ENCODE assay signal across 1 mouse cellular context in the genomic region with DNA sequence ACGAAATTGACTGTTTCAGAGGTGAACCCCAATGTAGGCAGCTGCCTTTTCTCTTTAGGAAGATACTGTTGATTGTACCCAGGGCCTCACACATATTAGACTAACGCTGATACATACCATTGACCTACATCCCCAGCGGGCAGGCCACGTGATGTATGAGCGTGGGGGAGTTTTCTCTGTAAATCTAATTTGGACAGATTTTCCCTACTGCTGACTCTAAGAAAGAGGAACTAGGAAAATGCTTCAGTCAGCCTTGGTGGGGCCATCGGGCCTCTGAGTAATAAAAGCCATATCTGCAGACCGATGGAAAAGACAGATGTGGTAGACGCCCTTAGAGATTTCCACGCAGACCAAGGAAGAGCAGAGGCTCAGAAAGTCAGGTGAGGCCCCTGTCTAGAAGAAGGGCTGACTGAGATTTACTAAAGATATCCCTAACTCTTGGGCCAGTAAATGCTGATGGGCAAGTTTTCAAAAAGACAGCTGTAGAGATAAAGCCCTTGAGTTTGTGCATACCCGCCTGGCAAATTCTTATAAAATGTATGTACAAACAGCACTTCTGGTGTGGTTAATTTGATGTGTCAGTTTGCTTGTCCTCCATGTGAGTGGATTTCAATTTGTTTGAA.
A peak's percentile ranks its signal among the peaks of the same experiment; 100 is the strongest.
TF ChIP-seq lines count a peak whose summit lies in the region.

No protein-coding gene starts in this region.

TF ChIP-seq in CH12.LX, 34 proteins besides CTCF, POLR2A, EP300 and RAD21 (continued from another document):
- TF ChIP-seq ZNF384 (IDR thresholded peaks at IDR 0.05; ENCODE audit: low read depth, low read length): no peak
- TF ChIP-seq USF2 (conservative IDR thresholded peaks at IDR 0.05; ENCODE audit: low read depth, low read length): peak; percentile 92
- TF ChIP-seq USF1 (IDR thresholded peaks at IDR 0.05; ENCODE audit: low read depth, low read length): peak; percentile 91
- peak; percentile 90 for TF ChIP-seq RCOR1 (conservative IDR thresholded peaks at IDR 0.05; ENCODE audit: low read depth, low read length)
- TF ChIP-seq CHD2 (IDR thresholded peaks at IDR 0.05; ENCODE audit: low read length): peak; percentile 88
- TF ChIP-seq MEF2A (IDR thresholded peaks at IDR 0.05; ENCODE audit: borderline replicate concordance, low read depth, low read length): peak; percentile 97
- TF ChIP-seq ZC3H11A (IDR thresholded peaks at IDR 0.05; ENCODE audit: low read depth, low read length): no peak
- TF ChIP-seq GABPA (IDR thresholded peaks at IDR 0.05; ENCODE audit: insufficient replicate concordance, low read depth, low read length): no peak
- TF ChIP-seq MXI1 (IDR thresholded peaks at IDR 0.05; ENCODE audit: low read depth, low read length): peak; percentile 69; the same call in 1 of the 2 replicates
- no peak; the same call in 1 of the 2 replicates for TF ChIP-seq CHD1 (IDR thresholded peaks at IDR 0.05; ENCODE audit: low read depth, low read length)
- peak; percentile 95 for TF ChIP-seq MAZ (IDR thresholded peaks at IDR 0.05; ENCODE audit: low read depth, low read length)
- no peak for TF ChIP-seq SMC3 (IDR thresholded peaks at IDR 0.05; ENCODE audit: low read depth, low read length)
- no peak; the same call in 1 of the 2 replicates for TF ChIP-seq NELFE (IDR thresholded peaks at IDR 0.05; ENCODE audit: low read depth, low read length)
- TF ChIP-seq PAX5 (IDR thresholded peaks at IDR 0.05; ENCODE audit: low read length): no peak
- peak; percentile 78; the same call in 1 of the 2 replicates for TF ChIP-seq JUN (IDR thresholded peaks at IDR 0.05; ENCODE audit: insufficient read depth, low read depth, low read length)
- peak; percentile 96 for TF ChIP-seq ETS1 (conservative IDR thresholded peaks at IDR 0.05; ENCODE audit: low read depth, low read length)
- TF ChIP-seq JUND (conservative IDR thresholded peaks at IDR 0.05; ENCODE audit: low read depth, low read length): peak; percentile 74; the same call in 1 of the 2 replicates
- peak; percentile 93 for TF ChIP-seq MYC (IDR thresholded peaks at IDR 0.05; ENCODE audit: low read depth, low read length)
- TF ChIP-seq MAFK (IDR thresholded peaks at IDR 0.05; ENCODE audit: insufficient replicate concordance, low read length): peak; percentile 93
- TF ChIP-seq SIN3A (IDR thresholded peaks at IDR 0.05; ENCODE audit: low read length): no peak; the same call in 1 of the 2 replicates
- TF ChIP-seq TCF12 (IDR thresholded peaks at IDR 0.05; ENCODE audit: low read depth, low read length): peak; percentile 93
- no peak for TF ChIP-seq ZKSCAN1 (IDR thresholded peaks at IDR 0.05; ENCODE audit: borderline replicate concordance, low read depth, low read length)
- 0 out of 2 replicates have a peak, but pooled peaks have one; percentile 15 for TF ChIP-seq KAT2A (IDR thresholded peaks at IDR 0.05; ENCODE audit: insufficient replicate concordance, low read length)
- no peak for TF ChIP-seq UBTF (IDR thresholded peaks at IDR 0.05; ENCODE audit: low read depth, low read length)
- peak; percentile 95 for TF ChIP-seq BHLHE40 (IDR thresholded peaks at IDR 0.05; ENCODE audit: low read depth, low read length)
- no peak for TF ChIP-seq ZMIZ1 (IDR thresholded peaks at IDR 0.05; ENCODE audit: low read depth, low read length)
- peak; percentile 99 for TF ChIP-seq IRF4 (IDR thresholded peaks at IDR 0.05; ENCODE audit: low read depth, low read length)
- no peak for TF ChIP-seq POLR2AphosphoS2 (IDR thresholded peaks at IDR 0.05; ENCODE audit: low read depth, low read length)
